Mouse (Mus musculus): Measurements from ENCODE around the gene Hpcal1. TPM values are rescaled to one million over a fixed set of nuclear protein-coding genes. Genes with fewer than 3 reads are reported as not detected.

Hpcal1 gene
- total RNA-seq, 2 experiments from 2014 or later: 21.9 to 55.6 TPM

DNA sequence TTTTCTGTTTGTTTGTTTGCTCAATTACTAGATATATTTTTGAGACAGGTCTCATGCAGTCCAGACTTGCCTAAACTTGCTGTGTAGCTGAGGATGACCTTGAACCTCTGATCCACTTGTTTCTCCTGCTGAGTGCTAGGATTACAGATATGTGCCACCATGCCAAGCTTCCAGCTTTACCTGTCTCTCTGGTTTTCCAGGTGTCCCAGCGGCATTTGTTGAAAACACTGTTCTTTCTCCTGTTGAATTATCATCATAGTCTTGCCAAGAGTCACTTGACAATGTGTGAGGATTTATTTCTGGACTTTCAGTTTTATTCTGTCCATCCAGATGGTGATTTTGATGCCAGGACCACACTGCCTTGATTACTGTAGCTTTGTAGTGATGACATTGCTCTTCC, 6.3 kb upstream of the Hpcal1 start:
- no peak for ATAC-seq (replicated peaks; ENCODE audit: poor library complexity)

DNA sequence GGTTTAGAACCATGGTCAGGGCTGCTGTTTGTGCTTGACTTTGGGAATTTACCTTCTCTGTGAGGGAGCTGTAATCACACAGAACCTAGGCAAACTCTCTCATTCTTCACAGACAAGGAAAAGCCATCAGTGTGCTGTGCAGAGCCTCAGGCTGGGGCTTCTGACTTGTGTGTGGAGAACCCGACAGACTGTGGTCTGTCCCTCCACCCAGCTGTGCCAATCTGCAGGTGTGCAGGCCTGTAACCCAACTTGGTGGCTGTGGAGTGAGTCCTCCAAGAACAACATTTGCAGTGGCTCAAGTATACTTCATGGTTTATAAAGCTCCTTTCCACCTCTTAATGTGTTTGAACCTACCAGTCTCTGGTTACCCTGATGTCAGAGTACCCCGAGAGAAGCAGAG, 4.5 kb upstream of the Hpcal1 start:
- ATAC-seq (replicated peaks; ENCODE audit: poor library complexity): no peak

DNA sequence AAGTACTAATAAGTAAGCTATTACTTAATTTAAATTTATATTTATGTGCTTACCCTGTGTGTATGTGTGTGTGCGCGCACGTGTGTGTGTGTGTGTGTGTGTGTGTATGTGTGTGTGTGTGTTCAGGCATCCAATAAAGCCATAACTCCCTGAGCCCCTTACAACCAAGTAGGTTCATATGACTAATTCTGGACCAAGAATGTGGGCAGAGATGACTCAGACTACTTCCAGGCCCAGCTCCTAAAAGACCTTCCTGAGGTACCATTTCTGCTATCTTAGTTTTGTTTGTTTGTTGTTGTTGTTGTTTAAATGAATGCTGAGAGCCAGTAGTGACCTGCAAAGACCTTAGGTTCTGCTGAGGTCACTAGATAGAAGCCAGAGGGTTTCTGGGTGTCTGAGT, 1.7 kb upstream of the Hpcal1 start:
- no peak for ATAC-seq (replicated peaks; ENCODE audit: poor library complexity)

DNA sequence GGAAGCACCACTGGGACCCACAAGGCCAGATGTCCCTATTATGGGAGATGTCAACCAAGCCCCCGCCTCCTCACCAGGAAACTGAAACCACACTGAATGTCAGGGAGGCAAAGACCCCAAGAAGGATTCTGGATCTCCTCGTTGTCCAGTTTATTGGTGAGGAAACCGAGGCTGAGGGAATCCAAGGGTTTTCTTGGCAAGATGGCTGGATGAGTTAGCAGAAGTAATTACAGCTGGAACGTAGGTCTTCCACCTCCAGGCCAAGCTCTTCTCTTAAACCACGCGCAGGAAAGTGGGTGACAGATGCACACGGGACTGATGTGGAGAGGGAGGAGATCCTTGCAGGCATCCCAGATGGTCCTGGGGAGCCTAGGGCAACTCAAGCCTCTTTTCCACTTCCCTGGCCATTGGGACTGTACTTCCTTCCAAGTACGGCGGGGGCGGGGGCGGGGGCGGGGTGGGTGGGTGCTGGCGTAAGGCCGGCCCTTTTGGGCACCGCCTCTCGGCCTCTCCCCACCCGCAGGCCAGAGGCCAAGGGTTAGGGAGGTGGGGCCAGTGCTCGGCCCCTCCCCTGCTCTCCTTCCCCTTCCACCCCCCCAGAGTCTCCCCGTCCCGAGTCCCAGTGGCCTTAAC, 609 bp upstream of the Hpcal1 start:
- peak; percentile 70 for ATAC-seq (replicated peaks; ENCODE audit: poor library complexity)

DNA sequence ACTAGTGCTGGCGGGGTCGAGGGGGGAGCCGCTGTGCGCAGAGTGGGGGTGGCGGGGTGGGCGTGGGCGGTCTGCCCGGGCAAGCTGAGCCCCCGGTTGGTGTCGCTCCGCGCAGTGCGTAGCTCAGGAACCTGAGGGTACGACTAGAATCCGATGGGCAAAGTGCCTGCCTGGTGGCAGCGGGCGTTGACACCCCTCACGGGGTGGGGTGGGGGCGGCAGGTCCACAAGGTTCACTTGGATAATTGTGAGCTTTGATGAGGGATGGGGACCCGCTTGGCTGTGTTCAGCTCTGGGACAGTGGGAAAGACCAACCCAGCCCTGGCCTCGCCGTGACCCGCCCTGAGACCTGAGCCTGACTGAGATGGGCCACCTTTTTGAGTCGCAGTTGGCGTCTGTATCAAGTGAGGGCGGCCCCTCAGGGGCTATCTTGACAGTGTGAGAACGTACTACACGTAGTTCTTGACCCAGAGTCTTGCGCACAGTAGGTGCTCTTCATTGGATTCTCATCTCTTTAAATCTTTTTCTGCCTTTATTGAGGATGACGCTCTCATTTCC, 742 bp downstream of the Hpcal1 start:
- ATAC-seq (replicated peaks; ENCODE audit: poor library complexity): no peak

DNA sequence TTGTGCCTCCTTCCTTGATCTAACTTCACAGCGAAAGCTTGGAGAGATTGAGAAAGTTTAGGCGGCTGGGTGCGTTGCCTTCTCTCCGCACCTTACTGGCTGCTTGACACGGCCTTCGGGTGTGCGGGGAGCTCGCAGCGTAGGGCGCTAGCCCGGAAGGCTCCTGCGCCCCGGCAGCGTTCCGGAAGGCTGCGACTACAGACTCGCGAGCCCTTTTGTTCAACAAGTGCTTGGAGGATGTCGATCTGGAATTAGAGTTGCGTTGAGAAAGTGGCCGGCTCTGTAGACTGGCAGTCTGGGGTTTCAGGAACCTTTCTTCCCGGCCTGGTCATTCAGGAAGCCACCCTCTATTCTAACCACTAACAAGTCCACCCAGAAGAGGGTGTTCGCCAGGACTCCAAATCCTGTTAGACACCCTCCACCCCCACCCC, 1.2 kb downstream of the Hpcal1 start:
- peak; percentile 10; the same call in 1 of the 2 replicates for ATAC-seq (replicated peaks; ENCODE audit: poor library complexity)

DNA sequence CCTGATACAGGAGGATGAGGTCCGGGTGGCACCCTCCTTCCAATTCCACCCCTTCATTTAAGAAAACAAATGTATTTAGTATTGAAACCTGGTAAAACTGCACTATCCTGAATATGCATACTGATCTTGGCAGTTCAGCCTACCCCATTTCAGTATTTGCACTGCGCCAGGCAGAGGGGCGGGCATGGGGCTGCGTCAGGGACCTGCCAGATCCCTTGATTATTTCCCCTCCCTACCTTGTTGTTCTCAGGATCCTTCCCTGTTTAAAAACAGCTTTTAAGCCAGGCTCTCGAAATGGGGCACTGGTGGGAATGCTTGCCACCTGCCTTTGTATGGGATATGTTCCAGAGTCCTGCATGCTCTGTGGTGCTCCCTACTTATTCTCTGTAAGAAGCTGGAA, 1.7 kb downstream of the Hpcal1 start:
- no peak for ATAC-seq (replicated peaks; ENCODE audit: poor library complexity)

DNA sequence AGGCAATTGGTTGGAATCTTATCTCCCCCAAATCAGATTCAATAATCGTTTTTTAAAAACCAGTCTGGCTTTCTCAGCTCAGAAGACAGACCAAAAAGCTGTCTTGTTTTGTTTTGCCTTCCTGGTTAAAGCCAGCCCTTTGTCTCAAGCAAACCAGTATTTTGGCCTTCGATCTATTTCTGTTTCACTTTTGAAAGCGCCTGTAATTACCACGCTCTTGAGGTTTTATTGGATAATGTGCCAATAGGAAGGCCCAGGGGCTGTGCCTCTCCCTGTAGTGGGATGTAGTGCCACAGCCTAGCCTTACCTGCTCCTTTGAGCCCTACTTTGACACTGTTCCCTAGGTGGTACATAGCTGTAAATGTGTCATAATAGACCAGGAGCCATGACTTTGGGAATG, 2.3 kb downstream of the Hpcal1 start:
- no peak for ATAC-seq (replicated peaks; ENCODE audit: poor library complexity)

DNA sequence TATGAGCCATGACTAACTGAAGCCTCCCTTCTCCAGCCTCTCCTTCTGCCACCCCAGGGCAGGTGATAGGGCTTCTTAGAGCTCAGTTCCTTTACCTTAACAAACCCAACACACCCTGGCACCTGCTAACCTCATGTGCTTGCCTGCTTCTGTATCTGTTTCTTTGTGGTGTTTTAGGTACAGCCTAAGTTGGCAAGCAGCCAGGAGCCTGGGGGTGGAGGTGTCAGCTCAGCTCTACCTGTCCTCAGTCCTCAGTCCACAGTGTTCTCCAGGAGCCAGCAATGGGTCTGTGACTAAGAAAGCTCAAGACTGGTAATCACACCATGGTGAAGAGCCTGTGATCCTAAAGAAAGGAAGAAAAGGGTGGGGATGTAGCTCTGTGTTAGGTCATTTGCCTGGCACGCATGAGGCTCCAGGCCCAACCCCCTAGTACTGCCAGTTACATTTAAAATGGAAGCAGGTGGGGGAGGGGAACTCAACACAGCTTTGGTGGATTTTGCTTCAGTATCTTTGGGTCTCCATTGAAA, 4.0 kb downstream of the Hpcal1 start:
- ATAC-seq (replicated peaks; ENCODE audit: poor library complexity): no peak

DNA sequence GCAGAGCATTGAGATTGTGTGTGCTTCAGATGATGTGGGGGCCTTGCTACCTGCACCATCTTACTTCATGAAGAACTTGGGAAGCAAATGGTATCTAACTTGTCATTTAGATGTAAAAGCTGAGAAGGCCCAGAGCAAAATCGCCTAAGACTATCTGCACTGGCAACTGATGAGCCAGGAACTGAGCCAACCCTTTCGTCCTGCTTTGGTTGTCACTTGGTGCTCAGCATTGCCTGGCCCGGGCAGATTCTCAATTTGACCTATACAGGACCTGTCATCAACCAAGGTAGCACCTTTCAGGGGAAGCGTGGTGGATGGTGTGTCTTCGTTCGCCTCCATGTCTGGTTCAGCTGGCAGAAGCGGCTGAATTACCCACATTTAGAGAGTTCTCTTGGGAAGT, 5.7 kb downstream of the Hpcal1 start:
- no peak for ATAC-seq (replicated peaks; ENCODE audit: poor library complexity)

DNA sequence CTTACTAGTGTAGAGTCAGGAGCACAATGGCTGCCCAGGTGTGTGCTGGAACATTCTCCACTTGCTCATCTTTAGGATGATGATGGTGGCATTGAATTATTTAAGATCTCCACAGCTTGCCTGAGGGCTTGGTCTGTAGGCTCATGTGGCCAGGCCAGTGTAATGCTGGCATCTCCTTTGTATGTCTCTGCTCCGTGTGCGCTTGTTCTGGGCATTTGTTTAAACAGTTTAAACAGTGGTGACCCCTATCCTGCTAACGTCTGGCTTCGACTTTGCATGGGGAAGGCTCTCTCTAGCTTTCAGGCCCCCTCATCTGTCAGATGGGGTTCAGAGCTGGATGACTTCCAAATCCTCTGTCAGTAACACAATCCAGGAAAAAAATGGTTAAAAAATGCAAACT, 8.3 kb downstream of the Hpcal1 start:
- ATAC-seq (replicated peaks; ENCODE audit: poor library complexity): no peak

DNA sequence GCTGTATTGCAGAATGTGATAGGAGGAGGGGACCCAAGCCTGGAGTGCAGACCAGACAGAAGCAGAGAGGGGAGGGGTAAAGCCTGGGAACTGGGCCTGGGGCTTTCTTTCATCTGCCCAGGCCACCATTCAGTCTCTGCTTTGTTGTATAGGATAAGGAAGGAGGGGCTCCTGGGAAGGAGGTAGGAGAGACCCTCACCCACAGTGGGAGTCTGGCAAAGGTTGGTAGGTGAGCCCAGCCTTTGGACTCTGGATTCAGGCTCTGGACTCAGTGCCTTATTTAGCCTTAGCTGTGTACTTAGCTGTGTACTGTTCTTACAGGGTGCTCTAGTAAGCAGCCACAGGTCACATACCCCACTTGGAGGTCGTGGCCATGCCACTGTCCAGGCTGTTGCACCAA, 8.8 kb downstream of the Hpcal1 start:
- no peak for ATAC-seq (replicated peaks; ENCODE audit: poor library complexity)

DNA sequence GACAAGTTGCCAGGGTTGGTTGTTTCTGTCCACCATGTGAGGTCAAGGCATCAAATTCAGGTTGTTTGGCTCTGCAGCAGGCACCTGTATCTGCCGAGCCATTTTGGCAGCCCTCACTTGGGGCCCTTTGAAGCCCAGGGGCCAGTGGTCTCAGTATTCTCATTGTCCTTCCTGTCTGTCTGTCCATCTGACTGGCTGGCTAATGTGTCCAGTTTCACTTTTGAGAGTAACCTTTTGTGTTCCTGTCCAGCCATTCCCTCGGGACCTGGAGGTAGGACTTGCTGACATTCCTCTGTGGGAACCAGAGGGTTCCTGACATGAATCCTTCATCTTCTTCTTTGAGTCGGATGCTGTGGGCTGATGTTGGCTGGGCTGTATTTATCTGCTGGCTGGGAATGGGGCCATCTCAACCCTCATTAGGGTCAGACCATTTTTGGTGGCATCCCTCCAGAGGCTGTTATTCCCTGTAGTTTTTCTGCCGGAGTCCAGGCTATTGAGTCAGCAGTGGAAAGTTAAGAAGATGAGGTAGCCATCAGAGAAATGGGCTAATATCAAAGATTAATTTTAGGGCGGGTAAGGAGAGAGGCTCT, 10.6 kb downstream of the Hpcal1 start:
- ATAC-seq (replicated peaks; ENCODE audit: poor library complexity): no peak

DNA sequence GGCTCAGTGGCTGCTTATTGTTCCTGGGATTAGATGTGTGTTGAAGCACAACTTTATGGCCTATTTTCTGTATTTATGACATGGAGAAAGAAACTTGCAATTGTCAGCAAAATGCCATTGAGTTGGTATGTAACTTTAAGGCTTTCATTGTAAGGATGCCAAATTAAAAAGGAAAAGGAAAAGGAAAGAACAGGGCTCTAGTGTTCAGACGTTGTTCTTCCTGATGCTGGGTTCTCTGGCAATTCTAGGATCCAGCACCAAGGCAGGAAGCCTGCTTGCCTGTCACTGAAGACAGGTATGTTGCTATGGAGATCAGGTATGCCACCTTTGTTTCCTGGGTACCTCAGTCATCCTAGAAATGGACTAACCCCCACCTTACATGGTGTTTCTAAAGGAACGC, 11.1 kb downstream of the Hpcal1 start:
- no peak for ATAC-seq (replicated peaks; ENCODE audit: poor library complexity)

DNA sequence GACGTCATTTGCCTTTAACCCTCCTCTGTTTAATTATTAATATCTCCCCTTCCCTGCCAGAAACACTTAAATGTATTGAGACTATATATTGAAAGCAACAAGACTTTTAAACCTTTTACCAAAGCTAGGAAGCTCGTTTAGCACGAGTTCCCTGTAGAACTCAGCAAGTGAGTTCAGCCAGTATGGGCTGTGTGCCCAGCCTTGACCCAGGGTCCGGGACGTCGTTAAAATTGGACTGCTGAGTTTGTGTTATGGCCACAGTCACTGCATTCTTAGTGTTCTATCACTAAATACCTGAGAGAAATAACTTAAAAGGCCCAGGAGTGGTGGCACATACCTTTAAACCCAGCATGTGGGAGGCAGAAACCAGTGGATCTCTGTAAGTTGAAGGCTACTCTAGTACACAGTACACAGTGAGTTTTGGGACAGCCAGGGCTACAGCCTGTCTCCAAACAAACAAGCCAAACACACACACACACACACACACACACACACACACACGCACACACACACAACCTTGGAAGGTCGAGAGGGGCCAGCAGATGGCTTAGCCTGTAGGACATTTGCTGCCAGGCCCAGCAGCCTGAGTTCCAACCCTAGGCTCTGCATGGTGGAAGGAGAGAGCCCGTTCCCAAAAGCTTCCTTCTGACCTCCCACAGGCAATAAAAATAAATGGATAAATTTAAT, 11.7 kb downstream of the Hpcal1 start:
- ATAC-seq (replicated peaks; ENCODE audit: poor library complexity): no peak

DNA sequence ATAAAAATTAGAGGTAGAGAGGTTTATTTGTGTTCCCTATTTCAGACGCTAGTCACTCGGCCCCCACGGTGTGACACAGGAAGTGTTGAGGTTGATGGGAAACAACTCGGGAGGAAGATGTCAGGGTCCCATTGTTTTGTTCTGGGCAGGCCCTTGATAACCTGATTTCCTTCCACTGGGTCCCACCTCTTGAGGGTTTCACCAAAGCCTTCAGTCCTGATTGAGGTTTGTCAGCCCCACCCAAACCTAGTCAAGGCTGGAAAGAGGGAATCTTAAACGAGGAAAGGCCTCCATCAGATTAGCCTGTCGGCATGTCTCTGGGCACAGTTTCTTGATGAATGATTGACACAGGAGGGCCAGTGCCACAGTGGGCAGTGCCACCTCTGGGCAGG, 12.3 kb downstream of the Hpcal1 start:
- no peak for ATAC-seq (replicated peaks; ENCODE audit: poor library complexity)

DNA sequence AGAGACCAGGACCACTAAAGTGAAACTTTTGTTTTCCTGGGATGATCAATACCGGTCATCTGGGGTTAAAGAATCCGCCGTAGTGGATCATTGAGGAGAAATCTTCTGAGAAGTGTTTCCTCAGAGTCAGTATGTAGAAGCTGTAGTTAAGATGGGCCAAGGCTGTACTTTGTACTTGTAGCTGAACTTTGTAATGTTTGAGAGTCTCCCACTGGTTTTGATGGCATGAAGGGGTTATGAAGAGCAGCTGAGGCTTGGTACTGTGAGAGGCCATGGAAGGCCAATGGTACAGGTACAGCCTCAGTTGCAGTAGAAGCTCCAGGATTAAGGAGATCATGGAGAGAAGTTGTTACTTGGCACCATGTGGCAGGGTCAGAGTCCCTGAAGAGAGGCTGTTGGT, 13.2 kb downstream of the Hpcal1 start:
- ATAC-seq (replicated peaks; ENCODE audit: poor library complexity): no peak

DNA sequence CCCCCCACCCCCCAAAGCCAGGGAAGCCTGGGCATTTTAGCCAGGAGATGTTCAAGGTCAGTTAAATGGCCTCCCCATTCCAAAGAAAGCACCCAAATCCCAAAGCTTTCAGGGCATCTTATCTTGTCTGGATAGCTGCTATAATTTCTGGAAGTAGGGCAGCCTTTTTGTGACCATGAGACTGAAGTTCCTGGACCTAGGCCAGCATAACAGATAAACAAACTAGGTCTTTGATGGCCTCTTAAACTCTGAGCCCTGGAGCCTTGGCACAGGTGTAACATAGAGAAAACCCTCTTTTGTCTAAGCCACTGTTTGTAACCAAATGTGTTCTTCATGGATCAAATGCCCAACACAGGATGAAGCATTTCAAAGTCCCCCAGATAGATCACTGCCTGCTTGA, 16.8 kb downstream of the Hpcal1 start:
- ATAC-seq (replicated peaks; ENCODE audit: poor library complexity): no peak

DNA sequence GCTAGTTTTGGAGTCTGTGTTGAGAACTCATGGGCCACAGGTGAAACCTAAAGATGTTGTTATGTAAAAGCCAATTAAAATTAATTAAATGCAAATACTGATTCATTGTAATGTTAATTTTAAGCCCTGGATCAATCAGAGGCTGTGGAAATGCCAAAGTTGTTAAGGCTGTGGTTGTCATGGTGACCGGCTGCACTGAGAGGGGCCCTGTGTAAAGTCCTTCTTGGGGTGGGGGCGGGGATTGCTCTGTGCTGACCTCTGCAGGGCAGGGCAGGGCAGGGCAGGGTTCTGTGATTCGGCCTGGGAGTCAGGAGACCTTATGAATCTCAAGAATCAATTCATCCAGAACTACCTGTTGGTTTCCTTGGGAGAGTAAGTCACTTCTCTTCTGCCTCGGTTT, 18.8 kb downstream of the Hpcal1 start:
- 0 out of 2 replicates have a peak, but pooled peaks have one; percentile 40 for ATAC-seq (replicated peaks; ENCODE audit: poor library complexity)

DNA sequence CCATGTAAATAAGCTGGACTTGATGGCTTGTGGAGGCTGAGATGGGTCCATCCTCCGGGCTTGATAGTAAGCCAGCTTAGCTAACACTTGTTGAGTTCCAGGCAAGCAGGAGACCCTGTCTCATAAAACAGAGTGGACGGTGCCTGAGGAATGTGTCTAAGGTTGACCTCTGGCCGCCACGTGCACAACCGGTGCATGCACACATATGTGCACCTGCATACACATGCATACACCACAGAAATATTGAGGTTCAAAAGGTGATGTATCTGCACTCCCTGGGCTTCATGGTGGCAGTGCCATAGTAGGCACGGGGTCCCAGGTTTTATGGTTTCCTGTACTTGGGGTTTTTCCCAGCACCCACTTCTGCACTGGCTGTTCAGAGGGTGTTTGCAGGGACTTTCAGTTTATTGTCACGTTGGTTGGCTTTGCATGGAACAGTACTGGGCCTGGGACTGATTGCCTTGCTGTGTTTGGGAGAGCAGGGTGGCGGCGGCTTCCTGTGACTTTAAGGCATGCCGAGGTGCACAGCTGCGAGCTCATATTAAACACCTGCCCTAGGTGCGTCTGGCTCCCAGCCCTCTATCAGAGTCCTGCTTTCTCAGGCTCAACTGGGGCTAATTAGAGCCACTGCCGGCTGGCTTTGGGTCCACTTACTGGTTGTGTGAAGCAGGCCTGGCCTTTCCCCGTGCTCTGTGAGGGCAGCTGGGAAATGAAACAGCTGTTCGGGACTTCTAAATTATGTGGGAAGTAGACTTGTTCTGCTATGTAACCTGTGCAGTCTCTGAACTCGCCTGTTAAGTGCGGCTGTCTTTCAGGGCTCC, 19.5 kb downstream of the Hpcal1 start:
- no peak for ATAC-seq (replicated peaks; ENCODE audit: poor library complexity)

DNA sequence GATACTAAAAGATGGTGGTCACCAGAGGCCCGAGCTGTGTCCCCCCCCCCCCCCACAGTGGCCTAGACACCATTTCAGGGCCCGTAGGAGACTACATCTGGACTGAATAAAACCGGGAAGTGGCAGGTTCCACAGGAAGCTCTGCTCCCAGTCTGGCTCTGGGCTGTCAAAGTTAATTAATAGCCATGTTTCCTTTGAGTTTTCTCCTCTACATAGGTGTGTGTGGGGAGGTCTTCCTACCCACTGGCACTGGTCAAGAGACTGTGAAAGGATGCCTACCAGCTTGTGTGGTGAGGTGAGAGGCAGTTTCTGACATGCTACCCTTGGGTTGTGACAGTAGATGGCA, 20.1 kb downstream of the Hpcal1 start:
- ATAC-seq (replicated peaks; ENCODE audit: poor library complexity): no peak

Measured in megakaryocyte progenitor cell, adult 5-6 weeks (primary cell).